Mouse (Mus musculus) stomach, postnatal 0 days (tissue): ENCODE measurements around the gene Degs2. TPM values are rescaled to one million over a fixed set of nuclear protein-coding genes. Genes with fewer than 3 reads are reported as not detected.

ENCODE experiments used
- ATAC-seq: fragments of 200-750 bp; cut with Nextera tagmentation; 2 replicates; pipeline ENCODE4 v1.8.0; 2017; ENCODE audit not compliant: low FRiP score, low TSS enrichment
- DNase-seq: peaks from one replicate; pipeline ENCODE4 v3.0.0-alpha.2; 2016; ENCODE audit warnings: low spot score
- H3K27ac ChIP-seq: fragments of 300-500 bp; sonication (generic); replicated peaks from 2 replicates; pipeline ENCODE4 v1.5.1; 2014; ENCODE audit warnings: mild to moderate bottlenecking, control low read depth
- H3K27me3 ChIP-seq: fragments of 300-500 bp; sonication (generic); 2 replicates; pipeline ENCODE4 v1.6.1; 2014; ENCODE audit warnings: low read length; ENCODE audit not compliant: control insufficient read depth, insufficient read depth
- H3K36me3 ChIP-seq: fragments of 300-500 bp; sonication (generic); 2 replicates; pipeline ENCODE4 v1.6.1; 2014; ENCODE audit warnings: low read length, mixed read lengths; ENCODE audit not compliant: control insufficient read depth, insufficient read depth
- H3K4me1 ChIP-seq: fragments of 300-500 bp; sonication (generic); replicated peaks from 2 replicates; pipeline ENCODE4 v1.6.1; 2014; ENCODE audit warnings: antibody characterized with exemption; ENCODE audit not compliant: control insufficient read depth, insufficient read depth
- H3K4me2 ChIP-seq: fragments of 300-500 bp; sonication (generic); replicated peaks from 2 replicates; pipeline ENCODE4 v1.6.1; 2014; ENCODE audit warnings: low read depth, mild to moderate bottlenecking, control low read depth, moderate library complexity
- H3K4me3 ChIP-seq: fragments of 300-500 bp; sonication (generic); 2 replicates; pipeline ENCODE4 v1.5.1; 2014; ENCODE audit warnings: low read depth, low read length, control low read depth
- H3K9ac ChIP-seq: fragments of 300-500 bp; sonication (generic); 2 replicates; pipeline ENCODE4 v1.6.1; 2014; ENCODE audit warnings: mild to moderate bottlenecking, low read length, control low read depth, mixed read lengths
- H3K9me3 ChIP-seq: fragments of 300-500 bp; sonication (generic); 2 replicates; pipeline ENCODE4 v1.6.1; 2016; ENCODE audit warnings: low read length; ENCODE audit not compliant: control insufficient read depth
- CTCF ChIP-seq: IDR thresholded peaks from 2 replicates; pipeline ENCODE4 v1.5.1; 2016; ENCODE audit warnings: antibody characterized with exemption, low read depth, mild to moderate bottlenecking, moderate library complexity
- EP300 ChIP-seq: optimal IDR thresholded peaks from 2 replicates; pipeline ENCODE3; 2016; ENCODE audit warnings: antibody characterized with exemption
- WGBS: fragments of 180-500 bp; shearing (Covaris S2); extraction: QIAGEN DNeasy Blood & Tissue Kit; methylation state at CpG from one replicate; pipeline ENCODE4 v1.1.7; 2014; 5-methylcytosine and 5-hydroxymethylcytosine counted together
- polyA plus RNA-seq: library from polyadenylated mRNA; unstranded; fragments of >200 nt; fragmentation: Nextera tagmentation; extraction: Ambion mirVana; gene quantifications from 2 replicates; pipeline ENCODE4 v1.2.1, GENCODE M21; 2015

Degs2 gene
- polyA plus RNA-seq, 1 experiment from 2014 or later: 172 TPM

DNA sequence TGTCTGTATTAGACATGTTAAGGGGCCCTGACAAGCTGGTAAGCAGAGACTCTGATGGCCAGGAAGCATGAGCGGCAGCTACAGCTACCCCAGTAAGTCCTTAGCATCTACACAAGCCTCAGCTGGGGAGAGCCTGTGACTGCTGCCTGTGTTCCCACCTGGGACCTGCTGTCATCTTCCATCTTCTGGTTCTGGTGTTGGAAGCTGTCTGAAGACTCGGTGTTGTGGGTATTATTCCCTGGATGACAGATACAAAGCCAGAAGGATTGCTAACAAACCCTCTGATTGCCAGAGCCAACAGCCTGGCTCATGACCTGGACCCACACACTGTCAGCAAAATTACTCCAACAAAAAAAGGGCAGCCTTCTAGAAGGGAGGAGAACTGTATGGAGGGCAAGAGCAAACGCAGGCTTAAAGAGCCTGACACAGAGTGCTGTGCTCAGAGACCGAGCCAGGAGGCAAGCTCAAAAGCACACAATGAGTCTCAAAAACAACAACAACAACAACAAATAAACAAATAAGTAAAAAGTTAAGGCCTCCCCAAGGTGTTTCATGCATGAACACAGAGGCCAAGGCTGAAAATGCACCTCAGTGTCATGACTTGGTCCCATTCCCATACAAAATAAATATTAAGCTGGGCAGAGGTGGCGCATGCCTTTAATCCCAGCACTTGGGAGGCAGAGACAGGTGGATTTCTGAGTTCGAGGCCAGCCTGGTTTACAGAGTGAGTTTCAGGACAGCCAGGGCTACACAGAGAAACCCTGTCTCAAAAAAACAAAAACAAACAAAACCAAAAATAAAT, 8.1 kb upstream of the Degs2 start:
- ATAC-seq (no peak; the same call in 1 of the 2 replicates), DNase-seq (peak; percentile 18)
- Histone ChIP-seq H3K4me1 (no peaks in the 10 kb centered on the region), H3K9ac (no peak overlapping the region), H3K9me3 (no peaks in the 10 kb centered on the region), H3K27ac (peak overlapping the region; percentile 83), H3K27me3 (no peaks in the 10 kb centered on the region), H3K4me3 (no peak overlapping the region), H3K36me3 (no peaks in the 10 kb centered on the region), H3K4me2 (peak overlapping the region; percentile 9; the same call in 1 of the 2 replicates)
- WGBS: 70% methylated on average over 6 of the region's 6 CpGs
- no peak for TF ChIP-seq EP300
- no peak for TF ChIP-seq CTCF

DNA sequence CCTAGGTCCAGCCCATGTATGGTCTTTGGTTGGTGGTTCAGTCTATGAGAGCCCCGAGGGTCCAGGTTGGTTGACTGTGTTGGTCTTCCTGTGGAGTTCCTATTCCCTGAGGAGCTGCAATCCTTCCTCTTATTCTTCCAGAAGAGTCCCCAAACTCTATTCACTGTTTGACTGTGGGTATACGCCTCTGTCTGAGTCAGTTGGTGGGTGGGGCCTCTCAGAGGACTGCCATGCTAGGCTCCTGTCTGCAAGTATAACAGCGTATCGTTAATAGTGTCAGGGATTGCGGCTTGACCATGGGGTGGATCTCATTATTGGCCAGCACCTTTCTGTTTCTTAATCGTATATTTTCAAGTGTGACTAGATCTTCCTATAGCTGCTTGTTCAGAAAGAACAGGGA, 7.3 kb upstream of the Degs2 start:
- no peak overlapping the region for H3K4me2 ChIP-seq
- H3K27me3 ChIP-seq: no peaks in the 10 kb centered on the region
- H3K9ac ChIP-seq: no peak overlapping the region
- no peaks in the 10 kb centered on the region for H3K36me3 ChIP-seq
- peak overlapping the region; percentile 83 for H3K27ac ChIP-seq
- H3K4me3 ChIP-seq: no peak overlapping the region
- 63% methylated on average over 6 of the region's 6 CpGs for WGBS
- DNase-seq (peak; percentile 67), ATAC-seq (peak; percentile 58; the same call in 1 of the 2 replicates)
- H3K9me3 ChIP-seq: no peaks in the 10 kb centered on the region
- H3K4me1 ChIP-seq: no peaks in the 10 kb centered on the region
- TF ChIP-seq CTCF: no peak
- TF ChIP-seq EP300: no peak

DNA sequence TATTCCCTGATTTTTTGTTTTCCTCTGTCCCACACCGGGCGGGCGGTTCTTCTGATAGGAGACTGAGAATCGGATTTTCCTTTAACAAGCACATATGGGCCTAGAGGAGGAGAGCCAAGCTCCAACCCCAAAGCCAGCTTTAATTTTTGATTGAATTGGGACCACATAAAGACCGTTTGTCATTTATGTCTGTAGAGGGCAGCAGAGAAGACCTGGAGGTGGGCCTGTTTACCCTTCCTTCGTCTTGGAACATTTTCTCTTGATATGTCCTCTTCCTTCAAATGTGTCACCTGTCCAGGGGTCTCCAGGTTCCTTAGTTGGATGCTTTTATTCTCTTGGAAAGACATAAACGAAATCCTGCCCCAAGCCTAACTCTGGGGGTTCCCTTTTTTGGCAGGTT, 4.0 kb upstream of the Degs2 start:
- Histone ChIP-seq H3K9me3 (no peaks in the 10 kb centered on the region), H3K9ac (no peak overlapping the region), H3K4me1 (no peaks in the 10 kb centered on the region), H3K27me3 (no peaks in the 10 kb centered on the region), H3K27ac (no peak overlapping the region), H3K36me3 (no peaks in the 10 kb centered on the region), H3K4me3 (no peak overlapping the region), H3K4me2 (no peak overlapping the region)
- ATAC-seq (no peak), DNase-seq (peak; percentile 15)
- 35% methylated on average over 7 of the region's 7 CpGs for WGBS
- TF ChIP-seq CTCF (peak; percentile 67), EP300 (no peak)

DNA sequence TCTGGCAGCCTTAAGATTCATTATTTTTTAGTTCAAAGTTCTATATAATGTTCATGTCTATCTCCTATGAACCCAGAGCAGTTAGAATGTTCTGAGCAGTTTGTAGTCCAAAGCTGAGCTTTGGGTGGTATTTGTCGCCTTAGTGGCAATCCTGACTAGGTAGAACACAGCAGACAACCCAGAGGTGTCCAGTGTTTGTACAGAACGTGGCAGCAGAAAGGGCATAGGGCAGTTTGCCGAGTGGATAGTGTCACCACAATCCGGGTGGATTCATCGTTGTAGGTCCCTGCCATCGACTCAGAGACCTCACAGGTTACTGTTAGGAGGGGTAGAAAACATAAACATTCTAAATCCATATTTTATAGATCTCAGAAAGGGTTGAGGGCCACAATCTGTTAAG, 3.4 kb upstream of the Degs2 start:
- Histone ChIP-seq H3K9me3 (no peaks in the 10 kb centered on the region), H3K27ac (no peak overlapping the region), H3K27me3 (no peaks in the 10 kb centered on the region), H3K4me3 (no peak overlapping the region), H3K9ac (no peak overlapping the region), H3K4me2 (no peak overlapping the region), H3K36me3 (no peaks in the 10 kb centered on the region), H3K4me1 (no peaks in the 10 kb centered on the region)
- ATAC-seq (no peak), DNase-seq (no peak)
- TF ChIP-seq EP300 (no peak), CTCF (no peak)
- WGBS: 76% methylated on average over 6 of the region's 6 CpGs

DNA sequence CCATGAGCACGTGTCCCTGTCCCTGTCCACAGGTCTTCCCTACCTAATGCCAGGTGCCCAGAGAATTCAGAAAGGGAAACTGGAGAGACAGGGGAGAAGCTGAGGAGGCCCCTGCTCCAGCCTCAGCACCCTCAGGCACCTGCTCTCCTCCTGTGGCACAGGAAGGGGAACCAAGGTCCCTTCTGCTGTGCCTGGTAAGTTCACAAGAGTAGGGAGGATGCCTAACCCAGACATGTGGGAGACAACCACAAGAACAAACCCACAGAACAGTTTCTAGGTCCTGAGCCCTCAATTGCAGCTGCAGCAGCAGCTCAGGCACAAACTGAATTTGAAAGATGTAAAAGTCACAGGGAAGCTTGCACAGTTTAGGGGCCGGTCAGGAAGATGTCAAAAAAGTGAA, 894 bp downstream of the Degs2 start:
- Histone ChIP-seq H3K4me1 (no peaks in the 10 kb centered on the region; the same call in 1 of the 2 replicates), H3K36me3 (no peaks in the 10 kb centered on the region), H3K9ac (peak overlapping the region; percentile 2; the same call in 1 of the 2 replicates), H3K4me3 (peak overlapping the region; percentile 37; the same call in 1 of the 2 replicates), H3K27me3 (no peaks in the 10 kb centered on the region), H3K4me2 (peak overlapping the region; percentile 44), H3K9me3 (no peaks in the 10 kb centered on the region), H3K27ac (peak overlapping the region; percentile 95)
- 61% methylated on average over 2 of the region's 2 CpGs for WGBS
- DNase-seq (peak; percentile 13), ATAC-seq (no peak)
- TF ChIP-seq EP300 (no peak), CTCF (no peak)

DNA sequence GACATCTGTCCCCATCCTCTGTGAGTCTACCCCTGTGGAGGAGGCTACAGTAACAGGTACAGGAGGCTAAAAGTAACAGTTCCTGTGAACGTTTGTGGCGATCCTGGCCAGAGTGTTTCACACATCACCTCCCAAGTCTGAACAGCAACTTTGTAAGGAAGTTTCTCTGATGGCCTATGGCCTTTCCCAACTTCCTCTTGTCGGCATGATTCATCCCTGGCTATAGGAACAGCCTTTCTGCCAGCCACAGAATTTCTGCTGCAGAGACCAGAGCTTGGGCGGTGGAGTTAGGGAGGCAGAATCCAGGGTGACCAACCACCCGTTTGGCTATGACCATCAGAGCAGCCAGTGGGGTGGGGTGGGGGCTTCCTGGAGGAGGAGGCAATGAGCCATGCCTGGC, 2.1 kb downstream of the Degs2 start:
- ATAC-seq: peak; percentile 22
- WGBS: 59% methylated on average over 5 of the region's 5 CpGs

More for the DNA sequence above, 2.1 kb downstream of the Degs2 start:
- Histone ChIP-seq H3K9me3 (no peaks in the 10 kb centered on the region), H3K4me1 (no peaks in the 10 kb centered on the region; the same call in 1 of the 2 replicates), H3K27me3 (no peaks in the 10 kb centered on the region), H3K36me3 (no peaks in the 10 kb centered on the region), H3K9ac (no peak overlapping the region; the same call in 1 of the 2 replicates), H3K4me2 (peak overlapping the region; percentile 37), H3K27ac (peak overlapping the region; percentile 95), H3K4me3 (no peak overlapping the region)
- peak; percentile 41 for DNase-seq
- TF ChIP-seq CTCF: no peak
- no peak for TF ChIP-seq EP300
